Mouse (Mus musculus): ENCODE results near the gene Tmem87a.

The Tmem87a gene

GRCm38 (mm10) chr2:120403986-120404822 is at the start of gene Tmem87a:
Gene Tmem87a (minus strand): TSS chr2:120404113.
- Histone ChIP-seq H3K27me3 (ENCODE audit: insufficient read depth, low read length) (no peaks in the 10 kb centered on the region), H3K9me3 (ENCODE audit: low read length) (no peaks in the 10 kb centered on the region), H3K4me3 (replicated peaks; ENCODE audit: low read length) (peak within 1 kb of the TSS; percentile 93), H3K4me1 (replicated peaks; ENCODE audit: low read depth, low read length) (peaks cover 42% of the 10 kb centered on the region), H3K36me3 (ENCODE audit: insufficient read depth, low read length) (peaks cover 14% of the 10 kb centered on the region; the same call in 1 of the 2 replicates)
- TF ChIP-seq POU5F1 (IDR thresholded peaks at IDR 0.05; ENCODE audit: borderline replicate concordance, low read length) = no peak
- no peak for TF ChIP-seq NANOG (IDR thresholded peaks at IDR 0.05; ENCODE audit: borderline replicate concordance, low read length)
- no peak for TF ChIP-seq CTCF (conservative IDR thresholded peaks at IDR 0.05; ENCODE audit: low read length)

- H3K36me3 ChIP-seq (ENCODE audit: insufficient read depth, low read length) = no peaks in the 10 kb centered on the region
- no peak for TF ChIP-seq POU5F1 (IDR thresholded peaks at IDR 0.05; ENCODE audit: borderline replicate concordance, low read length)
- TF ChIP-seq CTCF (conservative IDR thresholded peaks at IDR 0.05; ENCODE audit: low read length) = no peak
- no peak for TF ChIP-seq NANOG (IDR thresholded peaks at IDR 0.05; ENCODE audit: borderline replicate concordance, low read length)
- H3K27me3 ChIP-seq (ENCODE audit: insufficient read depth, low read length) = no peaks in the 10 kb centered on the region
- H3K9me3 ChIP-seq (ENCODE audit: low read length) = no peaks in the 10 kb centered on the region
- H3K4me3 ChIP-seq (replicated peaks; ENCODE audit: low read length) = no peak overlapping the region
- no peaks in the 10 kb centered on the region for H3K4me1 ChIP-seq (replicated peaks; ENCODE audit: low read depth, low read length)
These were observed 48.7 kb upstream of the Tmem87a start for GRCm38 (mm10) chr2:120452600-120452999.

GRCm38 (mm10) chr2:120450724-120451123 is 46.8 kb upstream of the Tmem87a start:
- no peak overlapping the region for H3K4me3 ChIP-seq (replicated peaks; ENCODE audit: low read length)

GRCm38 (mm10) chr2:120447306-120447705 is 43.4 kb upstream of the Tmem87a start:
- TF ChIP-seq POU5F1 (IDR thresholded peaks at IDR 0.05; ENCODE audit: borderline replicate concordance, low read length) = no peak
- no peak for TF ChIP-seq CTCF (conservative IDR thresholded peaks at IDR 0.05; ENCODE audit: low read length)
- no peak for TF ChIP-seq NANOG (IDR thresholded peaks at IDR 0.05; ENCODE audit: borderline replicate concordance, low read length)
- H3K9me3 ChIP-seq (ENCODE audit: low read length) = no peaks in the 10 kb centered on the region
- H3K4me3 ChIP-seq (replicated peaks; ENCODE audit: low read length) = no peak overlapping the region
- H3K27me3 ChIP-seq (ENCODE audit: insufficient read depth, low read length) = no peaks in the 10 kb centered on the region
- H3K36me3 ChIP-seq (ENCODE audit: insufficient read depth, low read length) = no peaks in the 10 kb centered on the region
- no peaks in the 10 kb centered on the region for H3K4me1 ChIP-seq (replicated peaks; ENCODE audit: low read depth, low read length)

More at GRCm38 (mm10) chr2:120450724-120451123, 46.8 kb upstream of the Tmem87a start:
- Histone ChIP-seq H3K36me3 (ENCODE audit: insufficient read depth, low read length) (no peaks in the 10 kb centered on the region), H3K4me1 (replicated peaks; ENCODE audit: low read depth, low read length) (no peaks in the 10 kb centered on the region), H3K9me3 (ENCODE audit: low read length) (no peaks in the 10 kb centered on the region), H3K27me3 (ENCODE audit: insufficient read depth, low read length) (no peaks in the 10 kb centered on the region)
- TF ChIP-seq NANOG (IDR thresholded peaks at IDR 0.05; ENCODE audit: borderline replicate concordance, low read length) = no peak
- TF ChIP-seq POU5F1 (IDR thresholded peaks at IDR 0.05; ENCODE audit: borderline replicate concordance, low read length) = no peak
- TF ChIP-seq CTCF (conservative IDR thresholded peaks at IDR 0.05; ENCODE audit: low read length) = no peak

GRCm38 (mm10) chr2:120446373-120446772 is 42.5 kb upstream of the Tmem87a start:
- no peaks in the 10 kb centered on the region for H3K4me1 ChIP-seq (replicated peaks; ENCODE audit: low read depth, low read length)
- no peaks in the 10 kb centered on the region for H3K36me3 ChIP-seq (ENCODE audit: insufficient read depth, low read length)
- H3K27me3 ChIP-seq (ENCODE audit: insufficient read depth, low read length) = no peaks in the 10 kb centered on the region
- H3K9me3 ChIP-seq (ENCODE audit: low read length) = no peaks in the 10 kb centered on the region
- H3K4me3 ChIP-seq (replicated peaks; ENCODE audit: low read length) = no peak overlapping the region
- TF ChIP-seq POU5F1 (IDR thresholded peaks at IDR 0.05; ENCODE audit: borderline replicate concordance, low read length) (no peak), NANOG (IDR thresholded peaks at IDR 0.05; ENCODE audit: borderline replicate concordance, low read length) (no peak), CTCF (conservative IDR thresholded peaks at IDR 0.05; ENCODE audit: low read length) (no peak)

DNA sequence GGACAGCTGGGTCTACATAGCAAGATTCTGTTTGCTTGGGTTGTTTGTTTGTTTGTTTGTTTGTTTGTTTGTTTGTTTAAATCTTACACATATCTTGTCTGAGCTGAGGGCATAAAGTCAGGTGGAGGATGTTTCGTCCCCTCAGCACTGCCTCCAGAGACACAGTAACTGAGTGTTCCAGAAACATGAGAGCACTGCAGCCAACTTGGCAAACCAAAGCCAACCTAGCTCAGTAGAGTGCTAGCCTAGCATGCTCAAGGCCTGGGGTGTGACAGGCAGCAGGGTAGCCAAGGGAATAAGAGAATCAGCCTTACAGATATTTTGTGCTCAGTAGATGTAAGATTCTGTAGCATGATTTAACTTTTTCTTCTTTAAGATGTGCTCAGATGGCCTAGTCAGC is 40.6 kb upstream of the Tmem87a start:
- Histone ChIP-seq H3K36me3 (ENCODE audit: insufficient read depth, low read length) (no peaks in the 10 kb centered on the region), H3K4me3 (replicated peaks; ENCODE audit: low read length) (no peak overlapping the region), H3K9me3 (ENCODE audit: low read length) (no peaks in the 10 kb centered on the region), H3K27me3 (ENCODE audit: insufficient read depth, low read length) (no peaks in the 10 kb centered on the region), H3K4me1 (replicated peaks; ENCODE audit: low read depth, low read length) (no peaks in the 10 kb centered on the region)
- no peak for TF ChIP-seq NANOG (IDR thresholded peaks at IDR 0.05; ENCODE audit: borderline replicate concordance, low read length)
- no peak for TF ChIP-seq POU5F1 (IDR thresholded peaks at IDR 0.05; ENCODE audit: borderline replicate concordance, low read length)
- TF ChIP-seq CTCF (conservative IDR thresholded peaks at IDR 0.05; ENCODE audit: low read length) = no peak

DNA sequence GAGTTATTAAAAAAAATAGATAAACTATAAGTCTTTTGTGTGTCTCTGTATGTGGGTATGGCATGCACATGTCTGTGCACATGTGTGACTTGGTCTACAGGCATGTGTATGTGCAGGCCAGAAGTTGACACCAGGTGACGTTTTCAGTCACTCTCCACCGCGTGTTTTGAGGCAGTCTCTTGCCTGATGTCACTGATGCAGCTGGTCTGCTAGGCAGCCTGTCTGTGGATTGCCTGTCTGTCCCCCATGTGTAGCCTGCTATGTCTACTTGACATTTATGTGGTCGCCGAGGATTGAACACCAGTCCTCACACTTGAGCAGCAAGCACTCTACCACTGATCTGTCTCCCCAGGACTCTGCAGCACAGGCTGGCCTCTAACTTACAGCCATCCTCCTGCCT is 20.5 kb upstream of the Tmem87a start:
- H3K9me3 ChIP-seq (ENCODE audit: low read length) = no peaks in the 10 kb centered on the region
- TF ChIP-seq CTCF (conservative IDR thresholded peaks at IDR 0.05; ENCODE audit: low read length) = no peak
- TF ChIP-seq NANOG (IDR thresholded peaks at IDR 0.05; ENCODE audit: borderline replicate concordance, low read length) = no peak
- TF ChIP-seq POU5F1 (IDR thresholded peaks at IDR 0.05; ENCODE audit: borderline replicate concordance, low read length) = no peak
- H3K4me3 ChIP-seq (replicated peaks; ENCODE audit: low read length) = no peak overlapping the region
- no peaks in the 10 kb centered on the region for H3K36me3 ChIP-seq (ENCODE audit: insufficient read depth, low read length)
- H3K27me3 ChIP-seq (ENCODE audit: insufficient read depth, low read length) = no peaks in the 10 kb centered on the region
- H3K4me1 ChIP-seq (replicated peaks; ENCODE audit: low read depth, low read length) = no peaks in the 10 kb centered on the region

GRCm38 (mm10) chr2:120414738-120415414 is 11.0 kb upstream of the Tmem87a start:
- Histone ChIP-seq H3K4me3 (replicated peaks; ENCODE audit: low read length) (no peak overlapping the region), H3K27me3 (ENCODE audit: insufficient read depth, low read length) (no peaks in the 10 kb centered on the region), H3K4me1 (replicated peaks; ENCODE audit: low read depth, low read length) (no peaks in the 10 kb centered on the region), H3K36me3 (ENCODE audit: insufficient read depth, low read length) (no peaks in the 10 kb centered on the region), H3K9me3 (ENCODE audit: low read length) (no peaks in the 10 kb centered on the region)
- no peak for TF ChIP-seq NANOG (IDR thresholded peaks at IDR 0.05; ENCODE audit: borderline replicate concordance, low read length)
- TF ChIP-seq CTCF (conservative IDR thresholded peaks at IDR 0.05; ENCODE audit: low read length) = no peak
- no peak for TF ChIP-seq POU5F1 (IDR thresholded peaks at IDR 0.05; ENCODE audit: borderline replicate concordance, low read length)

Data from E14TG2a.4 (cell line).